Mouse (Mus musculus) testis, postnatal 14 days (tissue): Measurements from ENCODE around the gene Zbtb8os.

Experiments
- DNase-seq: peaks from one replicate; pipeline ENCODE4 v3.0.0; 2021; ENCODE audit warnings: low spot score

The Zbtb8os gene

DNA sequence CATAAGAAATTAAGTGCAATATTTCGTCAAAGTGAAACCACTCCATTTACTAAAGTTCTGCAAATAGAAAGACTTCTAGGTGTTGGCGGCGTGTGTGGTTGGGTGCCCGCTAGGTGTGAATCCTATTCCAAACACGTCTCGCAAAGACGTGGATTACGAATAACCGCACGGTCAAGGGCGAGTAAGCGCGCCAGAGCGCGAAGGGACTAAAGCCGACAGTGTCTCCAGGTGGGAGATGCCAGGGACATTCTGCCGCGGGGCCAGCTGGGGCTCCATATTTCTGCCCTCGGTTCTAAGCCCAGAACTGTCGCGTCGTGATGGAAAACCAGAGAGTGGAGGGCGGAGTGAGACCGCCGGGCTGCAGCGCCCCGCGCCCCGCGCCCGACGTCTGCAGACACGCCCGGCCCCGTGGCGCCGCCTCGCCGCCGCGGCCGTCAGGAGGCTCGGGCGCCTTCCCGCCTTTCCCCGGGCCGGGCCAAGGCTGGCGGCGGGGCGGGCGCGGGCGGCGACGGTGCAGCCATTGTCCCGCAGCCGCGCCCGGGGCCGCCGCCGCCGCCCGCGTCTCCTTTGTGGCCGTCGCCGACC is 41.6 kb downstream of the Zbtb8os start:
- DNase-seq: peak; percentile 57

DNA sequence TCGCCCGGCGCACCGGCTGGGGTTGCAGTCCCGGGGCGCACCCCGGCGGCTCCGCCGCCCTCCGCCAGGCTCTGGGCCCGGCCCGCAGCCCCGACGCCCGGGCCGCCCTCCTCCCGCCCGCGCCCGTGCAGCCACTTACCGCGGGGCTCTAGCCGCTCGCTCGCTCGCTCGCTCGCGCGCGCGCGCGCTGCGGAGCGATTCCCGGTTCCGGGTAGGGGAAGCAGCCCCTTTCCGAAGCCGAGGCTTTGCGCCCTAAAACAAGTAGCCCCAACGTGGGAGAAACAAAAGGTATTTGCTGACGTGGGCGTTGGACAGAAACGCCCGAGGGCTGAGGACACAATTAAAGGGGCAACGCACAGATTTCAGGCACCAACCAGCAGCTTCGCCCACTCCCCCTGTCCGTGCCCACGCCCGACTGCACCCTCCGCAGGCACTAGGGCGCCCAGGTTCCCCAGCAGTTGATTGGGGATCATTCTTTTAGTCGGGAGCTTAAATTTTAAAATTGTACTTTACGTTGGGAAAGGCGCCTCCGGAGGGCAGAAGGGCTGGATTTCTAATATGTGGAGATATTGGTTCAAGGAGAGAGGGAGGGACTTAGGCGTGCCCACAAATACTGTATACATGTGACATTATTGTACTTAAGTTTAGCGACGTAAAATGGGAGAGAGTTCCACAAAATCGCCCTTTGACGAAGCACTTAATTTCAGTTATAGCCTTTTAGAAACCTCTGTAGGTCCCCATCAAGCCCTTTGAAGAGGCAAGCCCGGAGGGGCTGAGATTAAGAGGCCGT is 42.3 kb downstream of the Zbtb8os start, which contains the start of gene Zbtb8a:
Gene Zbtb8a, minus strand, starts transcription at position 516 of the 790 bp plus-strand sequence.
- DNase-seq: peak; percentile 59

DNA sequence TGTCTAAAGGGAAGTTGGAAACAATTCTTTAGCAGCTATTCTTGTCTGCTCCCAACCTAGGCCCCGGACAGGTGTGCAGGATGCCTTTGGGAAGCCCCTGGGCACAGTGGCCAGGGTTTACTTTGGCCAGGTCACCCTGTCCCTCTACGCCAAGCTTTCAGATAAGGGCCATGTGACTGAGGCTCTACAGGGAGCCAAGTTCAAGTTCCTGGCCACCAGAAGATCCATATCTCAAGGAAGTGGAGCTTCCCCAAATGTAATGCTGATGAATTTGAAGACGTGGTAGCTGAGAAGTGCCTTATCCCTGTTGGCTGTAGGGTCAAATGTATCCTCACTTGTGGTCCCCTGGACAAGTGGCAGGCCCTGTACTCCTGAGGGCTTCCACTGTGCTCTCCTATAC is 44.3 kb downstream of the Zbtb8os start:
- DNase-seq: no peak

DNA sequence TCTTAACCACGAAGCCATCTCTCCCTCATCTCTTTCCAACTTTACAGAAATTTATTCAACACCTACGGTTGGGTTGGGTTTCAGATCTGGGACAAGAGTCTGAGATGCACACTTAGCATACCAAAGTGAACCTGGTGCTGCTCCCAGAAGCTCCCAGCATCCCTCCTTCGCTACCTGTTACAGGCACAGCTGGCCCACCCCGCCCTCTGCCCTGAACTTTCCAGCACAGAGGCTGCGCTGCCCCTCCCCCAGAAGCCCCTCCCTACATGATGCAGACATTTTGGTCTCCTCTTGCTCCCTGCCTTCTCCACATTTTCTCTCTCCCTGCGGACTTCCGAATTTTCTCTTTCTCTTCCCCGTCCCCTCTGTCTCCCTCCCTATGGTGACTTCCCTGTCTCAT is 45.7 kb downstream of the Zbtb8os start:
- DNase-seq: no peak

DNA sequence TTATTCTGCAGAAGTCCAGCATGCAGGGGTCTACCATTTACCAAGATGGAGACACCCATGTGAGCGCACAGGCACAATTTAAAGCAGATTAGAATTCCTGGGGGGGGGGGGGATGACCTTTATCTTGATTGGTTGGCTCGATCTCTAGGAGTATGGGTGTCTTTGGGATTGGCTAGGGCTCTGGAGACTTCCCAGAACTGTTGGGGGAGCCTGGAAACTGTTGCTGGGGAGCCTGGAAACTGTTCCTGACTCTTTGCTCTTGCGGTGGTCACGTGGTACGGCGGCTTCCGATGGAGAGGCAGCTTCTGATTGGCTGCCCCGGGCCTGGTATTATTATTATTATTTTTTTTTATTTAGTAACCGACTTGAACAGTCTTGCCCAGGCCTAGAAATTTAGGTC is 46.5 kb downstream of the Zbtb8os start:
- DNase-seq: peak; percentile 76

DNA sequence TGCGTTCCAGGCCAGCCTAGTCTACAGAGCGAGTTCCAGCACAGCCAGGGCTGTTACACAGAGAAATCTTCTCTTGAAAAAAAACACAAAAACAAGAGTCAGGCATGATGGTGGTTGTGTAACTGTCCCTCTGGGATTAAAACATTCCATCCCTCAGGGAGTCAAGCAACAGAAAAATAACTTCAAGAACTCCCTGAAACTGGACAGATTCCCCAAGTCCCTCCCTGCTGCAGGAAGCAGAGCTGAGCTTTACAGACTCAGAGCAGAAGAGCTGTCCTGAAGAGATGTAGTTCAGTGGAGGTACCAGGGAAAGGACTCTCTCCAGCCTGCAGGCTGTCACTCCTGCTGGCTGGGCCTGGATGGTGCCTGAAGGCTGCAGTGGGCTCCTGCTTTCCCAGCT is 47.0 kb downstream of the Zbtb8os start:
- peak; percentile 15 for DNase-seq

DNA sequence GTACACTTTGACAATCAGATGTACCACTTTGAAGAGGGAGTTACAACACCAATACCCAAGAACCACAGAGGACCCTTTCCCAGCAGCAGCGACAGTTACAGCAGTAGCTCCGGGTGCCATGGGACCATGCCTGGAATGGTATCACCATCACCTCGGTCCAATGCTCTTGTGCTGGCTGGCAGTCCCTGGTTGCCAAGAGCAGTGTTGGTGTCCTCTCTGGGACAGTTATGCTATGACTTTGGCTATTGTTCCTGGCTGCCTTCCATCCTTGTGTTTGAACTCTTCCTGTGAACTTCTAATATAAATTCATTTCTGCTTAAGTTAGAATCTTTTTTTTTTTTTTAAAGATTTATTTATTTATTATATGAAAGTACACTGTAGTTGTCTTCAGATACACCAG is 48.1 kb downstream of the Zbtb8os start:
- DNase-seq: no peak

DNA sequence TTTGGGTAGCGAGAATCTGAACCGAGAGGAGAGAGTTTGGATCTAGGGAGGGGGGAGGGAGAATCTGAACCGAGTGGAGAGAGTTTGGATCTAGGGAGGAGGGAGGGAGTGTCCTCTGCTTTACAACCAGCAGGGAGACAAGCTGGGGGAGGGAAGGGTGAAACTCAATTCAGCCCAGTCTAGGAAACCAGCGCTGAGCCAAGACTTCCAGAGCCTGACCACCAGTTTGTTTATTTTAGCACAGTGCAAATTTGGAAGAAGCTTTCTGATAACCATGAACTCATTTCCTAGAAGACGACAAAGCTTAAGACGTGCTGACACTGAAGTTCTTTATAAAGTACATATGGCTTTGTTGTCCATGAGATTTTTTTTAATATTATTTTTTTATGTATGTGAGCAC is 48.9 kb downstream of the Zbtb8os start:
- no peak for DNase-seq

DNA sequence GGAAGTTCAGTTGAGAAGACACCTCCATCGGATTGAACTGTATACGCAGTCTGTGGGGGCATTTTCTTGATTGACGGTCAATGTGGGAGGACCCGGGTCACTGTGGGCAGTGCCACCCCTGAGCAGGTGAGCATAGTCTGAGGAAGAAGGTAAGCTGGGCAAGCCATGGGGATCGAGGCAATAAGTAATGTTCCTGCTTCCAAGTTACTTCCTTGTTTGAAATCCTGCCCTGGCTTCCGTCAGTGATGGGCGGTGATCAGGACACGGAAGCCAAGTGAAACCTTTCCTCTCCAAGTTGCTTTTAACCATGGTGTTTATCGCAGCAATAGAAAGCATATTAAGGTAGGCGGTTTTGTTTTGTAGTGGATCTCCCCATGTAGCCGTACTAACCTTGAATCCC is 50.2 kb downstream of the Zbtb8os start:
- no peak for DNase-seq

DNA sequence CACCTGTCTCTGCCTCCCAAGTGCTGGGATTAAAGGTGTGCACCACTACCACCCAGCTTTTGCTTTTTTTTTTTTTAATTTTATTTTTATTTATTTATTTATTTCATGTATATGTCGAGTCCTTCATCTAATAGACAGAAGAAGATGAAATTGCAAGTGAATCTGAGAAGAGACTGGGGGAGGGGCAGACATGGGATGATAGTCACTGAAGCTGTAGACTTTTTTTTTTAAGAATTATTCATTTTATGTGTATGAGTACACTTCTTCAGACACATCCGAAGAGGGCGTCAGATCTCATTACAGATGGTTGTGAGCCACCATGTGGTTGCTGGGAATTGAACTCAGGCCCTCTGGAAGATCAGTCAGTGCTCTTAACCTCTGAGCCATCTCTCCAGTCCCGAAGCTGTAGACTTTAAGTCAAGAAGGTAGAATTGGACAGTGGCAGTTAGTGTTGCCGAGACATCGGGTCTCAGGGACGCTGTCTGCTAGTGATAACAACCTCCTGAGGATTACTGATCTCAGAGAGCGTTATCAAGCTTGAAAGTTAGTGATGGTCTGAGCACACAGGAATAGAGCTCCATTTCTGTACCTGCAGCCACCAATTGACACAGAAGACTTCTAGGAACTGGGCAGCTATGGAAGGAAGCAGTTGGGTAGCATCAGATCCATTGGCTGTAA is 50.9 kb downstream of the Zbtb8os start:
- DNase-seq: no peak

DNA sequence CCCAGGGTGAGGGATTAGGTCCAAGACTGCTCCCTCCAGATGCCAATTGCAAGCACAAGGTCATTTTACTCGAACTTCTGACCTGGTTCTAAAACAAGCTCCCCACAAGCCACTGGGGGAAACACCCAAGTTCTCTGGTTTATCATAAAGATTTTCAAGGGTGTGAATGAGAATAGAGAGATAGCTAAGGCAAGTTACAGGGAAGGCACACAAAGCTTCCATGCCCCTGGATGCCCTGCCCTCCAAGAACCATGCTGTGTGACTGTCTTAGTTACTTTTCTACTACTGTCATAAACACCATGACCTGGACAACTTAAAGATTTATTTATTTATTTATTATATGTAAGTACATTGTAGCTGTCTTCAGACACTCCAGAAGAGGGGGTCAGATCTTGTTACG is 51.5 kb downstream of the Zbtb8os start:
- no peak for DNase-seq

DNA sequence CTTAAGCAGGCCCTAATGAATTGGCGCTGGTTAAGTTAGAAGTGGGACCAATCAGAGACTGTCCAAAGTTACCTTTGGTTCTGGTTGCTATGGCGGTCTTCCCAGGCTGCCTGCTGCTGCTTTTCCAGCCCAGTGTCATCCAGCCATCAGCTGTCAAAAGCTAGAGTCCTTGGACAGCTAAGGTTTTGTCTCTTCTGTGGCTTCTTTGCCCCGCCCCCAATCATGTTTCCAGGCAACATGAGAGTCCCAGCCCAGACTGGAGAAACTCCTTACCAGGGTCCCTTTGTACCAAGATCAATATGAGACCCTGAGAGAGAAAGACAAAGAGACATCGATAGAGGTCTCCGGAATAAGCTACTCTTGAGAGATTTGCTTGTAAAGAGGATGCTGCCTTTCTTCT is 52.9 kb downstream of the Zbtb8os start:
- DNase-seq: no peak

DNA sequence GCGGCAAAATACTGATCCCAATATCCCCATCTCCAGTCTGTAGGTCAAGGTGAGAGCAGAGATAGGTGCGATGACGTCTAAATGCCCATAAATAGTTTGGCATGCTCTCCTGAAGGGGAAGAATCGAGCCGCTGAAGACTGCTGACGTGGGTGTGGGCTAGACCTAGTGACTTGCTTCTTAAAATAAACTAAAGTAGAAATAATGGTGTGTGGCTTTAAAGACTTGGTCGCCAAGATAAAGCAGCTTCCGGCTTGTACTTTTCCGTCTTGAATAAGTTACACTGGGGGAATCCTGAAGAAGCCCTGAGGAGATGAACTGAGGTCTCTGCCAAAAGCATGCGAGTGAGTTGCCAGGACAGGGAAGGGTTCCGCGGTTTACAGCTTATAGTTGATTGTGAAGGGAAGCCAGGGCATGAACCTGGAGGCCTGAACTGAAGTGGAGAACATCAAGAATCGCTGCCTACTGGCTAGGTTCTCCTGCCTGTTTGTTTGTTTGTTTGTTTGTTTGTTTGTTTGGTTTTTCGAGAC is 54.8 kb downstream of the Zbtb8os start:
- DNase-seq: no peak

DNA sequence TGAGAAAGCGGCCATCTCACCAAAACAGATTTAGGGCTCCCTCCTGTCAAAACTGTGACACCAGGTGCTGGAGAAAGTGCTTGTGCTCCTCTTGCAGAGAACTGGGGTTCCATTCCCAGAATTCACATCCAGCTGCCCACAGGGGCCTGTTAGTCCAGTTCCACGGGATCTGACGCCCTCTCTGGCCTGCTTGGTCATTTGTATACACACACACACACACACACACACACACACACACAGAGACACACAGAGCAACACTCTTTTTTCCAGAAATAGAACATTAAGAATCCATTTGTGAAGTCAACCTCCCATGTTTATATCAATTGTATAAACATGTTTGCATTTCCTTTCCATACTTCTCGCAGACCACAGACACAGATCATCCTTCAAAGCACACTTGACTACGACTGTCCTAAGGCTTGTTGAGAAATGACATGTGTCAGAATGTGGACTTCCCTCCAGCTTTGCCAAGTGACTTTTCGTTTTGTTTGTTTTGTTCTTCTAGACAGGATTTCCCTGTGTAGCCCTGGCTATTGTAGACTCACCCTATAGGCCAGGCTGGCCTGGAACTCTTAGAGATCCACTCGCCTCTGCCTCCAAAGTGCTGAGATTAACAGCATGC is 55.6 kb downstream of the Zbtb8os start:
- no peak for DNase-seq

DNA sequence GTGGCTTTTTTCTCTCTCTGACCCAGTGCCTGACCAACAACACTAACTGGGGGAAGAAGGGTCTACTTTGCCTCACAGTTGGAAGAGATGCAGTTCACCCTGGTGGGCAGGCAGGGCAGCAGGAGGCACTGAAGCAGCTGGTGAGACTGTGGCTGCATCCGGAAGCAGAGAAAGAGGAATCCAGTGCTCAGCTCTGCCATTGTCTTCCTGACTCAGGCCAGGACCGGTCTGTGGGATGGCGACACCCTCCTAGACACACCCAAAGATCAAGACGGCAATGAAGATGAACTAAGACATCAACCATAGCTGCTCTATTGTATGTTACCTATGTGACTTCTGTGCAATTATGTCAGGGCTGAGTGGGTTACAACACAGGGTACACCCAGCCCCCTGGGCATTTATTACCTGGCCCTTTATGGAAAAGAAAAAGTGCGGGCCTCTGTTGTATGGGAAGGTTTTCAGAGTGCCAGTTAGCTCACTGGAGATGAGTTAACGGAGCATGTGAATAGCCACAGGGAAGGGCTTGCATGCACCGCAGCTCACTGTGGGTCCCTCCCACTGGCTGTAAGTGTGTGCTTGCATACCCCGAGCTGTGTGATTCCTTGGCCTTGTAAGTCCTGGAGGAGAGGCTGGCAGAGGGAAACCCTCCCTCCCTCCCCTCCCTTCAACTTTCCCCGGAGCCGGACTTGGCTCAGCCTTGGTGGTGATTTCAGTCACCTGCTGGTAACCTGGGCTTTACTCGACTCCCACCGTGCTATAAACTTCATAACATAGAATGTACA is 58.8 kb downstream of the Zbtb8os start:
- DNase-seq: no peak

DNA sequence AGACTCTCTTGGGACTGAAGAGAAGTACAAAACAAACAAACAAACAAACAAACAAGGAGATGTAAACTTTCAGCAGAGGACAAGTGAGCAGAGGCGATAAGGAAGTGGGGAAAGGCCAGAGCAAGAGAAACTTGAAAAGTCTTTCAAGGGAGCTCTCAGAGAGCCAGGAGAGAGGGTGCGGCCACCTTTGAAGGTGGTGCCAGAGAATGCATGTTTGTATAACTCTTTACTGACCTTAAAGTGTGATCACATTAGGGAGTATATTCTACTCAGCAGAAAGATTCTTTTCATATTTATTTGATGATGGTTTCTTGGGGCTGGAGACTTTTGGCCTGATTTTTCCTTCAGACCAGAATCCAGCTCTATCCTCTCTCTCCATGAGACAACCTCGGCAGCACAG is 61.5 kb downstream of the Zbtb8os start:
- no peak for DNase-seq

DNA sequence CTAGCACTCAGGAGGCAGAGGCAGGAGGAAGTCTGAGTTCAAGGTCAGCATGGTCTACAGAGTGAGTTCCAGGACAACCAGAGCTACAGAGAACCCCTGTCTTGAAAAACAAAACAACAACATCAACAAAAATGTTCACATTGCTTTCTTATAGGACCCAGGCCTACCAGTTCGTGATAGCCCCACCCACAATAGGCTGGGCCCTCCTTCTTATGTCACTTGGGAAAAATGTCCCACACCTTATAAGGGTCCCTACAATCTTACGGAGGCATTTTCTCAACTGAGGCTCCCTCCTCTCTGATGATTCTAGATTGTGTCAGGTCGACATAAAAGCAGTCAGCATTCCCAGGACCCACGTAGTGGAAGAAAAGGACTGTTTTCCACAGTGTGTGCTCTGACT is 64.3 kb downstream of the Zbtb8os start:
- DNase-seq: no peak
